Mouse (Mus musculus): Measurements from ENCODE around the gene Rai1. TPM values are rescaled to one million over a fixed set of nuclear protein-coding genes. Genes with fewer than 3 reads are reported as not detected.

Rai1 gene
- polyA plus RNA-seq (2021), result 40.3 TPM

- H3K27me3 ChIP-seq, result no peaks in the 10 kb centered on the region
- CTCF ChIA-PET, result interaction anchor here (0.6 to 2.2 kb wide), 8 partner anchors 37 to 307 kb away, joined by 3 to 8 read pairs (median 3); partner anchors contain the start of gene Tom1l2
- peak; percentile 55 for ATAC-seq
- no peak for DNase-seq (ENCODE audit: low read depth, low spot score)
- TF ChIP-seq CTCF (IDR thresholded peaks at IDR 0.05), result peak; percentile 100
- in situ Hi-C loops (cut with MboI; ENCODE audit: low pct_unique_long_range_greater_than_20kb), result loop anchor here (5.0 kb wide), 1 partner anchor 37 kb away; no protein-coding TSS in a partner anchor
- POLR2A ChIA-PET, result interaction anchor here (1.0 to 2.4 kb wide), 10 partner anchors 10 to 96 kb away, joined by 3 to 15 read pairs (median 4); no protein-coding TSS in a partner anchor
These were observed at the start of gene Rai1 for GRCm38 (mm10) chr11:60104810-60105592. Gene Rai1, plus strand, starts transcription at chr11:60105013.

GRCm38 (mm10) chr11:60056520-60056919, 48.3 kb upstream of the Rai1 start:
- peaks cover 12% of the 10 kb centered on the region for H3K27me3 ChIP-seq
- in situ Hi-C loops (cut with MboI; ENCODE audit: low pct_unique_long_range_greater_than_20kb), result no loop called here
- POLR2A ChIA-PET, result no interaction called here

GRCm38 (mm10) chr11:60057987-60058386, 46.8 kb upstream of the Rai1 start:
- ATAC-seq (no peak), DNase-seq (ENCODE audit: low read depth, low spot score) (no peak)
- CTCF ChIA-PET, result interaction anchor here (1.0 kb wide), 1 partner anchor 61 kb away, joined by 3 read pairs; no protein-coding TSS in a partner anchor
- H3K27me3 ChIP-seq, result peaks cover 7% of the 10 kb centered on the region
- TF ChIP-seq CTCF (IDR thresholded peaks at IDR 0.05), result no peak
- POLR2A ChIA-PET, result no interaction called here
- in situ Hi-C loops (cut with MboI; ENCODE audit: low pct_unique_long_range_greater_than_20kb), result no loop called here

More at GRCm38 (mm10) chr11:60056520-60056919, 48.3 kb upstream of the Rai1 start:
- no peak for DNase-seq (ENCODE audit: low read depth, low spot score)
- CTCF ChIA-PET, result no interaction called here
- no peak for TF ChIP-seq CTCF (IDR thresholded peaks at IDR 0.05)
- ATAC-seq, result no peak

- no peak for TF ChIP-seq CTCF (IDR thresholded peaks at IDR 0.05)
- POLR2A ChIA-PET, result no interaction called here
- DNase-seq (ENCODE audit: low read depth, low spot score) (no peak), ATAC-seq (no peak)
- CTCF ChIA-PET, result interaction anchor here (1.0 kb wide), 1 partner anchor 61 kb away, joined by 3 read pairs; no protein-coding TSS in a partner anchor
- peaks cover 7% of the 10 kb centered on the region for H3K27me3 ChIP-seq
- in situ Hi-C loops (cut with MboI; ENCODE audit: low pct_unique_long_range_greater_than_20kb), result no loop called here
These were observed 46.4 kb upstream of the Rai1 start for GRCm38 (mm10) chr11:60058441-60058840.

GRCm38 (mm10) chr11:60060026-60060425, 44.8 kb upstream of the Rai1 start:
- CTCF ChIA-PET, result no interaction called here
- POLR2A ChIA-PET, result no interaction called here
- no peak for DNase-seq (ENCODE audit: low read depth, low spot score)
- peaks cover 7% of the 10 kb centered on the region for H3K27me3 ChIP-seq
- in situ Hi-C loops (cut with MboI; ENCODE audit: low pct_unique_long_range_greater_than_20kb), result no loop called here
- ATAC-seq, result no peak
- no peak for TF ChIP-seq CTCF (IDR thresholded peaks at IDR 0.05)

GRCm38 (mm10) chr11:60061504-60062006, 43.3 kb upstream of the Rai1 start:
- POLR2A ChIA-PET, result interaction anchor here (0.6 to 1.0 kb wide), 2 partner anchors 12 to 25 kb away, joined by 3 to 4 read pairs; no protein-coding TSS in a partner anchor
- H3K27me3 ChIP-seq, result peaks cover 7% of the 10 kb centered on the region
- CTCF ChIA-PET, result no interaction called here
- no peak for TF ChIP-seq CTCF (IDR thresholded peaks at IDR 0.05)
- no peak for DNase-seq (ENCODE audit: low read depth, low spot score)
- in situ Hi-C loops (cut with MboI; ENCODE audit: low pct_unique_long_range_greater_than_20kb), result no loop called here
- no peak for ATAC-seq

- CTCF ChIA-PET, result no interaction called here
- no peak for ATAC-seq
- no peak for TF ChIP-seq CTCF (IDR thresholded peaks at IDR 0.05)
- no peak for DNase-seq (ENCODE audit: low read depth, low spot score)
- H3K27me3 ChIP-seq, result no peaks in the 10 kb centered on the region
- POLR2A ChIA-PET, result no interaction called here
- in situ Hi-C loops (cut with MboI; ENCODE audit: low pct_unique_long_range_greater_than_20kb), result no loop called here
These were observed 39.5 kb upstream of the Rai1 start for GRCm38 (mm10) chr11:60065267-60065666.

- ATAC-seq (no peak), DNase-seq (ENCODE audit: low read depth, low spot score) (no peak)
- H3K27me3 ChIP-seq, result no peaks in the 10 kb centered on the region
- in situ Hi-C loops (cut with MboI; ENCODE audit: low pct_unique_long_range_greater_than_20kb), result no loop called here
- TF ChIP-seq CTCF (IDR thresholded peaks at IDR 0.05), result no peak
- ChIA-PET POLR2A (interaction anchor here (0.6 kb wide), 1 partner anchor 509 kb away, joined by 4 read pairs; no protein-coding TSS in a partner anchor), CTCF (interaction anchor here (1.6 kb wide), 1 partner anchor 10 kb away, joined by 7 read pairs; no protein-coding TSS in a partner anchor)
These were observed 37.2 kb upstream of the Rai1 start for GRCm38 (mm10) chr11:60067646-60068045.

- TF ChIP-seq CTCF (IDR thresholded peaks at IDR 0.05), result no peak
- POLR2A ChIA-PET, result no interaction called here
- CTCF ChIA-PET, result interaction anchor here (0.9 to 1.6 kb wide), 2 partner anchors 9 to 41 kb away, joined by 3 to 7 read pairs; no protein-coding TSS in a partner anchor
- in situ Hi-C loops (cut with MboI; ENCODE audit: low pct_unique_long_range_greater_than_20kb), result no loop called here
- DNase-seq (ENCODE audit: low read depth, low spot score) (no peak), ATAC-seq (no peak)
- no peaks in the 10 kb centered on the region for H3K27me3 ChIP-seq
These were observed 36.2 kb upstream of the Rai1 start for GRCm38 (mm10) chr11:60068631-60069030.

- in situ Hi-C loops (cut with MboI; ENCODE audit: low pct_unique_long_range_greater_than_20kb), result no loop called here
- peak; percentile 69 for TF ChIP-seq CTCF (IDR thresholded peaks at IDR 0.05)
- CTCF ChIA-PET, result no interaction called here
- no peaks in the 10 kb centered on the region for H3K27me3 ChIP-seq
- ATAC-seq (no peak), DNase-seq (ENCODE audit: low read depth, low spot score) (no peak)
- POLR2A ChIA-PET, result no interaction called here
These were observed 34.2 kb upstream of the Rai1 start for GRCm38 (mm10) chr11:60070599-60070998.

GRCm38 (mm10) chr11:60071221-60071620, 33.6 kb upstream of the Rai1 start:
- in situ Hi-C loops (cut with MboI; ENCODE audit: low pct_unique_long_range_greater_than_20kb), result no loop called here
- DNase-seq (ENCODE audit: low read depth, low spot score), result no peak
- POLR2A ChIA-PET, result no interaction called here
- CTCF ChIA-PET, result no interaction called here
- no peaks in the 10 kb centered on the region for H3K27me3 ChIP-seq
- no peak for TF ChIP-seq CTCF (IDR thresholded peaks at IDR 0.05)
- ATAC-seq, result no peak
